Mouse (Mus musculus) c-Kit-positive CD71-positive TER-119-positive erythroid progenitor cells, embryonic 14.5 days (primary cell): Measurements from ENCODE around the gene Olfr1168.
"Not testable (repeated sequence)": the region's sequence is repeated elsewhere in the genome, so short reads cannot be mapped to it uniquely, and the experiment has no call there.

Experiments
- DNase-seq: peaks from one replicate; pipeline ENCODE4 v3.0.0-alpha.2; 2013; ENCODE audit warnings: low spot score

Gene Olfr1168

DNA sequence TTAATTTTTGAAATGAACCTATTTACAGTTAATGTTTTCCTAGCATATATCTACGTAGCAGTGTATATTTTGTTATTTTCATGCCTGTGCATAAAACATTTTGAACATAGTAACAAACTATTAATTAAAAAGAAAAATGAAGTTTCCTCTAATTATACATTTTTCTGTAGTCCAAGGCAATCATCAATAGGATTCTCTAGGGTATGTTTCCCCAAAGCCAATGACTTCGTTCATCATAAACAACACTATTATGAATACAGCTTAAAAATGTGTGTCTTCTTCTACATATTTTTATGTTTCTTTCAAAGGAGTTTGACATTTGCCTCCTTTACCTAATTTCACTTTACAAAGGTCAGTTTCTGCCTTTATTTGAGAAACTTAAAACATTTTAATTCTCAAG is at the start of gene Olfr1168:
TSS of gene Olfr1168 (plus strand) at position 301 of the 400 bp plus-strand sequence.
- no peak for DNase-seq

- DNase-seq = not testable (repeated sequence)
Measured at GRCm38 (mm10) chr2:88155093-88155492, 26.6 kb upstream of the Olfr1168 start, which contains the start of gene Olfr1167. TSS of gene Olfr1167 (minus strand) at chr2:88155193.

DNA sequence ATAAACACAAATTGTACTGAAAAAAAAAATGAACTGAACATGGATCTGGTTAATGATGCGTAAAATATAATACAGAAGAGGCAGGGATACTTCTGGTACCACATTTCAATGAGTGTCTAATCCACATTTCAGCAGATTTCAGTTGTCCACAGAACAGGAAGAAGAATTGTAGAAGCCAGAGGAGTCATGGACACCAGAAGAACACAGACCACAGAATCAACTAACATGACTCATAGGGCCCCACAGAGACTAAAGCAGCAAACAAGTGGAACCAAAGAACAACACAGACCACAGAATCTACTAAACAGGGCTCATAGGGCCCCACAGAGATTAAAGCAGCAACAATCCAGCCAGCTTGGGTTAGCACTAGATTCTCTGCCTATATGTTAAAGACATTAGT is 39.1 kb downstream of the Olfr1168 start:
- no peak for DNase-seq

- no peak for DNase-seq
Measured at GRCm38 (mm10) chr2:88228234-88228633, 46.6 kb downstream of the Olfr1168 start, which contains the start of gene Olfr1170. TSS of gene Olfr1170 (minus strand) at chr2:88228334.
